Mouse (Mus musculus) liver, adult 2 months (tissue): ENCODE data around the gene Car6.
A peak's percentile ranks its signal among the peaks of the same experiment; 100 is the strongest.

Experiments used
- CTCF ChIP-seq: fragments of 200-500 bp; IDR thresholded peaks from 2 replicates; pipeline ENCODE4 v1.5.1; 2011; ENCODE audit warnings: low read depth, low read length, control low read depth
- POLR2A ChIP-seq: fragments of 200-500 bp; IDR thresholded peaks from 2 replicates; pipeline ENCODE4 v1.6.1; 2011; ENCODE audit warnings: low read length, control low read depth; ENCODE audit not compliant: insufficient read depth; ENCODE audit errors: extremely low read depth

DNA sequence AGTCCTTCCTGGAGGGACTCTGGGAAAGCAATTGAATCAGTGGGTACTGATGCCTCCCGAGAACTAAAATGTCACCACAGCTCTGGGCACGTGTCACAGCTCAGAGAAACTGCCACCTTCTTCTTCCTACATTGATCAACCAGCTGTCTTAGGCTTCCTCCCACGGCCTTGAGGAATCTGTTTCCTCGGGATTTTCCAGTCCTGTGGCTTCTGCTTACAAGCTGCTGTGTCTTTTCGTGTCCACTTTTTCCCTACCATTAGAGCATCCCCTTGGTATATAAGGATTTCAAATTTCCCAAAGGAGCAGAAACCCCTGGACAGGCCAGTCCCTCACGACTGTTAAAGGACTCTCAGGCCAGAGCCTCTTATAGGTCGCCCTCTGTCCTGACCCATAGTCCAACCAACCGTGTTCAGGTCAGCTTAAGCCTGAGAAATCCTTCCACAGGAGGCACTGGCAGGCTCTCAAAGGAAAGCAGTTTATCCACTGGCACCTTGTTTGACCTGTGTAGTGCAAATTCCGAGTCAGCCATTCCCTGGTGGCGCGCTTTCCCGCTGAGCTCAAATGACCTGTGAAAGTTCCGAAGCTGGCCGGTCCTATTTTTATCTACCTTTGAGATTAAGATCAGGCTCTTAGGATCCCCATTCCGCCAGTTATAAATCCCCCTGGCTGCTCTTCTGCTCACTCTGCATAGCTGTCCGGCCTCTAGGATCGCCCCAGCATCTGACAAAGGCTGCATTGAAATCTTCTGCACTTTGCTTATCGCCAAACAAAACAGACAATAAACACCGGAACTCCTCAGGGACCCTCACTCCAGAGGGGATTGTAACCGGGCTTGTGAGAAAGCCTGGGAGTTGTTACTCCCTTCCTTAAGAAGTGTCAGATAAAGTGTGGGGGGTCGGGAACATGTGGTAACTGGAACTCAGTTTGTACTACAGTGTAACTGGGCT is 29.6 kb upstream of the Car6 start:
- TF ChIP-seq POLR2A (no peak), CTCF (0 out of 2 replicates have a peak, but pooled peaks have one; percentile 7)
